Mouse (Mus musculus) forebrain, embryonic 15.5 days (tissue): Measurements from ENCODE around the gene Fnbp1l. TPM values are rescaled to one million over a fixed set of nuclear protein-coding genes. Genes with fewer than 3 reads are reported as not detected.

ENCODE experiments used
- ATAC-seq: fragments of 200-750 bp; cut with Nextera tagmentation; replicated peaks from 2 replicates; pipeline ENCODE4 v1.8.0; 2017; ENCODE audit warnings: mild to moderate bottlenecking, moderate TSS enrichment, moderate library complexity
- H3K27ac ChIP-seq: fragments of 300-500 bp; sonication (generic); replicated peaks from 2 replicates; pipeline ENCODE4 v1.5.1; 2015; ENCODE audit warnings: mild to moderate bottlenecking, inconsistent platforms
- H3K27me3 ChIP-seq: fragments of 300-500 bp; sonication (generic); 2 replicates; pipeline ENCODE4 v1.6.1; 2015; ENCODE audit warnings: inconsistent platforms
- H3K36me3 ChIP-seq: fragments of 300-500 bp; sonication (generic); 2 replicates; pipeline ENCODE4 v1.6.1; 2015; ENCODE audit warnings: mild to moderate bottlenecking, inconsistent platforms
- H3K4me1 ChIP-seq: fragments of 300-500 bp; sonication (generic); 2 replicates; pipeline ENCODE4 v1.6.1; 2015; ENCODE audit warnings: inconsistent platforms
- H3K4me2 ChIP-seq: fragments of 300-500 bp; sonication (generic); replicated peaks from 2 replicates; pipeline ENCODE4 v1.6.1; 2015; ENCODE audit warnings: mild to moderate bottlenecking, inconsistent platforms
- H3K4me3 ChIP-seq: fragments of 300-500 bp; sonication (generic); 2 replicates; pipeline ENCODE4 v1.5.1; 2015; ENCODE audit warnings: mild to moderate bottlenecking, inconsistent platforms
- H3K9ac ChIP-seq: fragments of 300-500 bp; sonication (generic); replicated peaks from 2 replicates; pipeline ENCODE4 v1.6.1; 2015; ENCODE audit warnings: mild to moderate bottlenecking, inconsistent platforms
- H3K9me3 ChIP-seq: fragments of 300-500 bp; sonication (generic); 2 replicates; pipeline ENCODE4 v1.6.1; 2016; ENCODE audit warnings: inconsistent platforms
- WGBS: fragments of 180-500 bp; shearing (Covaris S2); methylation state at CpG from one replicate; pipeline ENCODE4 v1.1.7; 2015; ENCODE audit warnings: mixed read lengths; 5-methylcytosine and 5-hydroxymethylcytosine counted together
- polyA plus RNA-seq: library from polyadenylated mRNA; unstranded; fragments of >200 nt; fragmentation: Nextera tagmentation; extraction: Ambion mirVana; gene quantifications from 2 replicates; pipeline ENCODE4 v1.2.1, GENCODE M21; 2015

Gene Fnbp1l
- polyA plus RNA-seq, 1 experiment from 2014 or later: 248 TPM

DNA sequence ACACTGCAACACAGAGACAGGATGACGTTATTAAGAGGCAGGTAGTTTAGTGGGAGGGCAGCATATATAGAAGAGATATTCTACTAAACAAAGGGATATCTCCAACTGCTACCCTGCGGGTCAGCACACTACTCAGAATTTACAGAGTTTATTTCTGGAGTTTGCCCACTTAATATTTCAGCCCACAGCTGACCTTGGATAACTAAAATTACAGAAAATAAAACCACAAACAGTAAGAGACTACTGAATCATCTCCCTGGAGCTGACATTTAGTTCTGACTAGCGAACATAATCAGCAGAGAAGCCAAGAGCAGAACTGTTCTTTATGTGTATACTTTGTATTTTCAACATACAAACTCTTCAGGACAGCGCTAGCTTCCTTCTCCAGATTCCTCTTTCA, 20.2 kb downstream of the Fnbp1l start:
- no peaks in the 10 kb centered on the region for H3K27me3 ChIP-seq
- no peaks in the 10 kb centered on the region for H3K9me3 ChIP-seq
- no peaks in the 10 kb centered on the region for H3K36me3 ChIP-seq
- H3K27ac ChIP-seq: no peak overlapping the region
- WGBS: 88% methylated on average over 4 of the region's 4 CpGs
- H3K9ac ChIP-seq: no peak overlapping the region
- H3K4me3 ChIP-seq: no peak overlapping the region
- H3K4me1 ChIP-seq: peaks cover 32% of the 10 kb centered on the region
- no peak overlapping the region for H3K4me2 ChIP-seq
- ATAC-seq: no peak

DNA sequence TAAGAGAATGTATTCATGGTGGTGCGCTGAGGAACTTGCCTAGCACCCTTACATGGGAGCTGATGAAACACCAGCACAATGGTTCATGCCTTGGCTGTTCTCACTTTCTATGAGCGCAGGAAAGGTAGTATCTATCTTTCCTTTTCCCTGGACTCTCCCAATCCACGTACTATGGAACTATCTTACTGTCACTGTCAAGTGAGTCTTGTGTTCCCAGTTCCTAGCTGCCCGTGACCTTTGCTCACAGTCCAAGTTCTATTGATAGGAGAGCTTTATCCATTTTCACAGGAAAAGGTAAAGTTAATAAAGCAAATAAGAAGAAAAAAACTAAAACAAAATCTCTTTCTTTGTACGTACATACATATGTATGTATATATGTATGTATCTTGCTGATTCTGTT, 28.7 kb downstream of the Fnbp1l start:
- no peak overlapping the region for H3K4me3 ChIP-seq
- 93% methylated on average over 5 of the region's 5 CpGs for WGBS
- H3K9ac ChIP-seq: no peak overlapping the region
- H3K36me3 ChIP-seq: 0 out of 2 replicates have a peak, but pooled peaks cover 5% of the 10 kb centered on the region
- no peak for ATAC-seq
- no peaks in the 10 kb centered on the region for H3K27me3 ChIP-seq
- H3K9me3 ChIP-seq: no peaks in the 10 kb centered on the region
- no peak overlapping the region for H3K27ac ChIP-seq
- H3K4me2 ChIP-seq: no peak overlapping the region
- peaks cover 18% of the 10 kb centered on the region for H3K4me1 ChIP-seq

DNA sequence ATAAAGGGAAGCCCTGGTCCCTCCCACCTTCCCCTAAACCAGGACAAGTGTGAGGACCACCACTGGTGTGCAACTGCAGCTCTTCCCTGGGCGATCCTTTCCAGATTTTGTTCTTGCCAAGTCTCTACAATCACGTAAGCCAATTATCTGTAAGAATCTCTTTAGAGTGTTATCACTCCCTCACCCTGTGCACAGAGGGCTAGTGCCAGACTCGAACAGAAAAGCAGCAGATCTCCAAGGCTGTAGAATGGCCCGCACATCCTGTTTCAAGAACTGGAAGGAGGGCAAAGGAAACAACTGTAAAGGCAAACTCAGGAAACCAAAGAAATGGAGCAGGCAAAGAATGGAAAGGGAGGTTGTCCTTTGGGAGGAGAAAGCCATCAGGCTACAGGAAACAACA, 29.2 kb downstream of the Fnbp1l start:
- Histone ChIP-seq H3K36me3 (0 out of 2 replicates have a peak, but pooled peaks cover 5% of the 10 kb centered on the region), H3K9ac (no peak overlapping the region), H3K4me2 (no peak overlapping the region), H3K27ac (no peak overlapping the region), H3K9me3 (no peaks in the 10 kb centered on the region), H3K27me3 (no peaks in the 10 kb centered on the region), H3K4me1 (peaks cover 18% of the 10 kb centered on the region), H3K4me3 (no peak overlapping the region)
- ATAC-seq: no peak
- WGBS: 51% methylated on average over 4 of the region's 4 CpGs

DNA sequence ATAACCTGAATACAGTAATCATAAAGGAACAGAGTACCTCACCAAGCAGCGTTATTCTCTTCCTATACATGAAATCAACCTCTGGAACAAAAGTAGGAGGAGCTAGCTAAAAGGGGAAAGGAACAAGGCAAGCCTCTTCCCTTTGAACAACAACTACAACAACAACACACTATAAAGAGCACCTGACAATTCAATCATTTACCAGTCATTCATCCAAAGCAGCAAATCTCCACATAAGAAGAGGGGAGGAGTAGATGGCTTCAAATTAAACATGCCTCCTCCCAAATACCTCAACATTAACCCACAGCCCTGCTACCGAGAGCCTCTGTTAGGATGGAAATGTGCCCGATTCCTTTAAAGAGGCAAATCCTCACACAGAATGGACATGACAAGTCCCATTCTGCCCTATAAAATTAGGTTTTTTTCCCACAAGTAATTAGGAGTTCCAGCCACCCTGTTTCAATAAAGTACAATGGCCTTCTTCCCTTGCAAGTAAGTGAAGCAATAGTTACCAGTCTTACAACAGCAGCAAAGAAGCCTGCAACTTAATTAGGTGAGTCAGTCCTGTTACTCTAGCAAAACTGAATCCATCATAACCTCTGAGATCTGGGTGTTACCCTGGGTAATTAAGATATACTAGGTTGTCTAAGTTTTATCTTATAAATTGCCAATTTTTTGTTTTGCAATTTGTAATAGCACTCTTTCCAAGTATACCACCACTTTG, 32.4 kb downstream of the Fnbp1l start:
- H3K9ac ChIP-seq: no peak overlapping the region
- 22% methylated on average over 3 of the region's 3 CpGs for WGBS
- H3K27ac ChIP-seq: no peak overlapping the region
- no peak overlapping the region for H3K4me2 ChIP-seq
- H3K4me3 ChIP-seq: no peak overlapping the region
- peaks cover 18% of the 10 kb centered on the region for H3K4me1 ChIP-seq
- H3K27me3 ChIP-seq: no peaks in the 10 kb centered on the region
- H3K36me3 ChIP-seq: 0 out of 2 replicates have a peak, but pooled peaks cover 5% of the 10 kb centered on the region
- H3K9me3 ChIP-seq: no peaks in the 10 kb centered on the region
- ATAC-seq: peak; percentile 59; the same call in 1 of the 2 replicates

DNA sequence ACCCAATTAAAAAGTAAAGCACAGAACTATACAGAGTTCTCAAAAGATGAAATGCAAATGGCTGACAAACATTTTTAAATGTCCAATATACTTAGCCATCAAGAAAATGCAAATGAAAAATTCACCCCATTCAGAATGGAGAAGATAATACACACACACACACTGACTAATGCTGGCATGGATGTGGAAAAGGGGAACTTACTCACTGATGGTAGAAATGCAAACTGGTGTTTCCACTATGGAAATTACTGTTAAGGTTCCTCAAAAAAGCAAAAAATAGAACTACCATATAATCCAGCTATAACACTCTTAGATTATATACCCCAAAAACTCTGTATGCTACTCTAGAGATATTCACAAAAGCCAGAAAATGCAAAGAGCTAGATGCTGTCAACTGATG, 42.2 kb downstream of the Fnbp1l start:
- Histone ChIP-seq H3K36me3 (peaks cover 7% of the 10 kb centered on the region; the same call in 1 of the 2 replicates), H3K9me3 (no peaks in the 10 kb centered on the region), H3K9ac (no peak overlapping the region), H3K4me2 (no peak overlapping the region), H3K4me1 (peaks cover 20% of the 10 kb centered on the region), H3K4me3 (no peak overlapping the region), H3K27ac (no peak overlapping the region), H3K27me3 (no peaks in the 10 kb centered on the region)
- ATAC-seq: no peak

DNA sequence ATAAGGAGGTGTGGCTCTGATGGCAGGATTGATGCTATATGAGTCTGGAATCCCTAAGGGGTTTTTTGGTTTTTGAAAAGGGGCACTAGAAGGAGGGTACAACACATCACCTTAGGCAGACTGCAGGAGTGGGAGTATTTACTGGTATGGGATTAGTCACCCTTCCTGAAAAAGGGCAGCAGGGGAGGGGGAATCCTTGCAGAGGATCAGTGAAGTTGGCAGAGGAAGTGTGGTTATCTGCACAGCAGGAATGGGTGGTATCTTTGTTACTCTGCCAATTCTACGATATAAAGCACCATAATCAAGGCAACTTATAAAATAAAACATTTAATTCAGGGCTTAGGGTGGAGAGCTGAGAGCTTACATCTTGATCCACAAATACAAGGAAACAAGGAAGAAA, 44.6 kb downstream of the Fnbp1l start:
- Histone ChIP-seq H3K9me3 (no peaks in the 10 kb centered on the region), H3K27me3 (no peaks in the 10 kb centered on the region), H3K4me1 (peaks cover 27% of the 10 kb centered on the region), H3K4me2 (no peak overlapping the region), H3K27ac (no peak overlapping the region), H3K4me3 (no peak overlapping the region), H3K36me3 (peaks cover 8% of the 10 kb centered on the region; the same call in 1 of the 2 replicates), H3K9ac (no peak overlapping the region)
- ATAC-seq: no peak
- WGBS: 55% methylated on average over 1 of the region's 1 CpGs

DNA sequence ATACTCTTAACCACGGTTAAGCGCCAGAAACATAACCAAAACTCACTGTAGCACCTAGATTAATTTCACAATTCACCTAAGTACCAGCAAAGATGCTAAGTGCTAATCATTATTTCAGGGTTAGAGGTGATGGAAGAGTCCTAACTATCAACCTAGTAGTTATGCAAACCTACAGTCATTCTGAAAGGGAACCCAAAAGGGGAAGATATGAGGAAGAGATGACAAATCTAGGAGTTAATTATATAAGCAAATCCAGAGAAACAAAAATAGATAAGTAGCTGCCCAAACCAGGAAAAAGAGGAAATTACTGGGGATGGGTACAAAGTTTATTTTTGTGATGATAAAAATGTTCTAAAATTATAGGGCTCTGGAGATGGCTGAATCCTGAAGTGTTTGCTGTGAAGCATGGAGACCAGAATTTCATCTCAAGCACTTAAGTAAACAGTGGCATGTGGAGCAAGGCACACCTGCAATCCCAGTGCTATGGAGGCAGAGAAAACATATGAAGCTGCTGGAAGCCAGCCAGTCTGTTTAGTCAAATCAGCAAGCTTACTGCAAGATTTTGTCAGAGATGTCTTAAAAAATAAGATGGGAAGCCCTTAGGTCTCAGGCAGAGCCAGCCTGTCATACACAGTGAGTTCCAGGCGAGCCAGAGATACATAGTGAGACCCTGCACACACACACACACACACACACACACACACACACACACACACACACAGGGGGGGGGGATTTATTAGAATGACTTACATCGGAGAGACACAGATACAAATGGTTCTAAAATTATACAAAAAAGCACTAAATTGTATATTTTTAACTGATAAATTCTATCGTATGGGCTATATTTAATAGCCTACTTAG, 45.9 kb downstream of the Fnbp1l start:
- H3K36me3 ChIP-seq: peaks cover 10% of the 10 kb centered on the region; the same call in 1 of the 2 replicates
- no peaks in the 10 kb centered on the region for H3K9me3 ChIP-seq
- no peak overlapping the region for H3K4me2 ChIP-seq
- ATAC-seq: peak; percentile 61
- no peaks in the 10 kb centered on the region for H3K27me3 ChIP-seq
- no peak overlapping the region for H3K27ac ChIP-seq
- WGBS: 83% methylated on average over 5 of the region's 5 CpGs
- no peak overlapping the region for H3K4me3 ChIP-seq
- no peak overlapping the region for H3K9ac ChIP-seq
- H3K4me1 ChIP-seq: peaks cover 27% of the 10 kb centered on the region

DNA sequence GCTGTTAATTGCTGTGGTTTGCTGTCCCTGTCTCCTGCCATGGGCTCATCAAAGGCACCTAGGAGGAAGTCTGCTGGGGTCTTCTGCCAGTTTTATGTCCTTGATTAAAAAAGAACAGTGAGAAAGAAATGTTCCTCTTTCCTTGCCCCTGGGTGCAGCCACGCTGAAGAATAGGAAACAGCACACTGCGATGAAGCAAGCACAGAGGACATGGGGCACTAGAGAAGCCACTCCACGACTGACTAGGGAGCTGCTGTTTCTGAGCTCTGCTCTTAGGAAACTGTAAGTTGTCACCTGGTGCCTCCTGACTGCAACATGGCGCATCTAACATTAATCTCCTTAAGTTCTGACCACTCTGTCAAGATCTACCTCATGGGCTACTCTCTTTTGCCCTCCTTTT, 53.0 kb downstream of the Fnbp1l start:
- WGBS: 77% methylated on average over 4 of the region's 4 CpGs
- Histone ChIP-seq H3K27ac (no peak overlapping the region), H3K36me3 (peaks cover 17% of the 10 kb centered on the region), H3K4me1 (0 out of 2 replicates have a peak, but pooled peaks cover 2% of the 10 kb centered on the region), H3K27me3 (no peaks in the 10 kb centered on the region), H3K4me3 (no peak overlapping the region), H3K9ac (no peak overlapping the region), H3K9me3 (no peaks in the 10 kb centered on the region), H3K4me2 (no peak overlapping the region)
- ATAC-seq: no peak

DNA sequence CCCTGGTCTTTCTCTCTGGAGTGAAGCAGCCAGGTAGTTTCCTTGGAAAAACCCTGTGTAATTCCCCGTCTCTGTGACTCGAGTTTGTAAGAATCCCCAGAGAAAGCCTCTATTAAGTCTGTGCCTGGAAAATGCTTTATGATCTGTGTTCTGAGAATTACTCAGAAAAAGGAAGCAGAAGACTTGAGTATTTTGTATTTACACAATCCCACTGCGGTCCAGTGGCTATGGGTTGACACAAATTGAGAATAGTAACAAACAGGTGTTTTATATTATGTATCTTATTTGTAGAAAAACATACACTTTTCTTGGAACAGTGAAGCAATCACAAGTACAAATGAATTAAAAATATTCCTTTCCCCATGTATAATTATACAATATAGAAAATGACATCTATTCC, 53.4 kb downstream of the Fnbp1l start:
- Histone ChIP-seq H3K4me2 (no peak overlapping the region), H3K9me3 (no peaks in the 10 kb centered on the region), H3K27ac (no peak overlapping the region), H3K27me3 (no peaks in the 10 kb centered on the region), H3K36me3 (peaks cover 21% of the 10 kb centered on the region), H3K9ac (no peak overlapping the region), H3K4me1 (no peaks in the 10 kb centered on the region), H3K4me3 (no peak overlapping the region)
- WGBS: 88% methylated on average over 3 of the region's 3 CpGs
- ATAC-seq: no peak

DNA sequence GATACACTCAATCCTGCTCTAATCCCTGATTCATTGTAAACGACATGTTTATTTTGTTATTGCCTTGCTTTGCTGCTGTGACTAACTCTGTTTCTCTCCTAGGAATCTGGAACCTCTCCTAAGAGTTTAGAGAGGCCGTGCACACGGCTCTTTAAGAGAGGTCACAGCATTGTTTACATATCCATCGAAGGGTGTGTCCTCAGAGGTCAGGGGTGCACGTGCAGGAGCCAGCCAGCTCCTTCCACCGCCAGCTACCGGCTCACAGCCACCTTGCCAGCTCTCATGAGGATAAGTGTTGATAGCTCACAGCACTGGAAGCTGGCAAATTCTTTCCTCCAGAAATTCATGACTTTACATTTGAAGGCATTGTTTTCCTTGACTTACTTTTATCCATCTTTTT, 54.2 kb downstream of the Fnbp1l start:
- H3K36me3 ChIP-seq: peaks cover 21% of the 10 kb centered on the region
- H3K9ac ChIP-seq: no peak overlapping the region
- H3K4me2 ChIP-seq: no peak overlapping the region
- 69% methylated on average over 7 of the region's 7 CpGs for WGBS
- ATAC-seq: no peak
- H3K4me3 ChIP-seq: no peak overlapping the region
- no peaks in the 10 kb centered on the region for H3K9me3 ChIP-seq
- H3K4me1 ChIP-seq: no peaks in the 10 kb centered on the region
- H3K27me3 ChIP-seq: no peaks in the 10 kb centered on the region
- H3K27ac ChIP-seq: no peak overlapping the region

DNA sequence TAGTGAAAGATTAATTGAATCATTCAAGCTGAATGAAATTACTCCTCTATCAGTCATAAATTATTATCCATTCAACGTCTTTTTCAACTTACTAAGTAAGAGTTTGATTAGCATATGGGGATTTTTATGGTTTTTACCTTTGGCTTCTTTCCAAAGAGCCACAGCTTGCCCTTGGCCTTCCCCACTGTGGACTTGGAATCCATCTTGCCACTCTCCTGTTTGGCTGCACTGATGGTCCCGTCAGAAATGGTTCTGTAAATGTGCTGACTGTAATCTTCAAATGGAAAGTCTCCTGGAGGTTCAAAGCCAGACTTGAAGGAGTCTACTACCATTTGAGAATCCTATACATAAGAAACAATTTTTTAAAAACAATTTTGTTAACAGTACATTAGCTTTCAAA, 61.7 kb downstream of the Fnbp1l start:
- H3K9me3 ChIP-seq: no peaks in the 10 kb centered on the region
- 40% methylated on average over 2 of the region's 2 CpGs for WGBS
- H3K4me2 ChIP-seq: no peak overlapping the region
- peaks cover 3% of the 10 kb centered on the region; the same call in 1 of the 2 replicates for H3K4me1 ChIP-seq
- no peak for ATAC-seq
- no peak overlapping the region for H3K9ac ChIP-seq
- H3K36me3 ChIP-seq: peaks cover 17% of the 10 kb centered on the region
- H3K4me3 ChIP-seq: no peak overlapping the region
- no peaks in the 10 kb centered on the region for H3K27me3 ChIP-seq
- no peak overlapping the region for H3K27ac ChIP-seq

DNA sequence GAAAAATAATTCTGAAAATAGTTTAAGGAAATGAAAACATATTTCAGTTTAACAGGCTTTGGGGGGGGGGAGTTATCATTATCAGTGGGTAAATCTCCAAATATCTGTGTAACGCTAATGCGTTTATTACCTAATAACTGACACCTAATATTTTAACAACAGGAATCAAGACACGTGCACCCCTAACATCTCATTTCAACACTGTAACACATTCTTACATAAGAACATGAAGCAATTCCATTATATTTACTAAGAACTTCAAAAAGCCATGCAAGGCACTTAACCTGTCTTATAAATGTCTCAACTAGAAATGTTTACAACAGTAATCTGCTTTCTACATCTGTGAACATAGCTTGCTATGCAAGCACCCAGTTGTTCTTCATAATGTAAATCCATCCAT, 68.3 kb downstream of the Fnbp1l start:
- Histone ChIP-seq H3K4me3 (no peak overlapping the region), H3K9ac (no peak overlapping the region), H3K36me3 (peaks cover 23% of the 10 kb centered on the region), H3K4me2 (no peak overlapping the region), H3K27ac (no peak overlapping the region), H3K9me3 (no peaks in the 10 kb centered on the region), H3K27me3 (no peaks in the 10 kb centered on the region), H3K4me1 (peaks cover under 1% of the 10 kb centered on the region; the same call in 1 of the 2 replicates)
- no peak for ATAC-seq
- 98% methylated on average over 3 of the region's 3 CpGs for WGBS
